Mouse (Mus musculus): ENCODE results near the gene Dgcr2. TPM values are rescaled to one million over a fixed set of nuclear protein-coding genes. Genes with fewer than 3 reads are reported as not detected.
A peak's percentile ranks its signal among the peaks of the same experiment; 100 is the strongest.

Dgcr2 gene
- polyA plus RNA-seq, 1 experiment from 2014 or later = 96.8 TPM

DNA sequence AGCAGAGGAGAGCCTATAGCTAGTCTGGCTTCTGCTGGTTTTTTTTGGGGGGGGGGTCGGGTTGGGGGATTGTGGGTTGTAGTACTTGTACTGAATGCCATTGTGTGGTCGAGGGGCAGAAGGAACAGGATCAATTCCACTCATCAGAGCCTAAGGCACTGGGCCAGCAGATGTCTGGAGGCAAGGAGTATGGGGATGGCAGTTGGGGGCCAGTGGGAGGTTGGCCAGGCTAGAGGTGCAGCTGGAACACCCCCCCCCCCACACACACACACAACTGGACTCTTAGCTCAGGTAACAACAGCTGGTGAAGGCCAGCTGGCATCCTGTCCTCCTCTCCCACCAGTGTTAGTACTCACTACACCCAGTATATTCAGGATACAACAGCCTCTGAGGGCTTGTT lies 30.8 kb upstream of the Dgcr2 start:
- H3K9ac ChIP-seq = no peak overlapping the region
- WGBS = 6% methylated on average over 2 of the region's 2 CpGs
- H3K4me3 ChIP-seq = no peak overlapping the region; the same call in 1 of the 2 replicates
- H3K4me1 ChIP-seq = peaks cover 14% of the 10 kb centered on the region
- H3K4me2 ChIP-seq = 0 out of 2 replicates have a peak overlapping the region, but pooled peaks have one; percentile 94
- no peaks in the 10 kb centered on the region for H3K27me3 ChIP-seq
- ATAC-seq (ENCODE audit: insufficient number of reproducible peaks, insufficient read depth, low FRiP score, low TSS enrichment, low read depth) = no peak
- H3K36me3 ChIP-seq = peaks cover 19% of the 10 kb centered on the region
- H3K9me3 ChIP-seq = no peaks in the 10 kb centered on the region
- H3K27ac ChIP-seq = peak overlapping the region; percentile 80

- Histone ChIP-seq H3K4me1 (peaks cover 16% of the 10 kb centered on the region), H3K9ac (peak overlapping the region; percentile 78), H3K36me3 (peaks cover 19% of the 10 kb centered on the region), H3K9me3 (no peaks in the 10 kb centered on the region), H3K27ac (peak overlapping the region; percentile 80), H3K4me3 (peak overlapping the region; percentile 85), H3K4me2 (peak overlapping the region; percentile 94), H3K27me3 (no peaks in the 10 kb centered on the region)
- peak; percentile 15 for ATAC-seq (ENCODE audit: insufficient number of reproducible peaks, insufficient read depth, low FRiP score, low TSS enrichment, low read depth)
- WGBS = 0% methylated on average over 9 of the region's 9 CpGs
Measured at GRCm38 (mm10) chr16:17928627-17929104, 30.3 kb upstream of the Dgcr2 start.

- H3K4me1 ChIP-seq = peaks cover 18% of the 10 kb centered on the region
- peak within 1 kb of the TSS; percentile 80 for H3K27ac ChIP-seq
- H3K9me3 ChIP-seq = no peaks in the 10 kb centered on the region
- ATAC-seq (ENCODE audit: insufficient number of reproducible peaks, insufficient read depth, low FRiP score, low TSS enrichment, low read depth) = peak; percentile 49
- H3K27me3 ChIP-seq = no peaks in the 10 kb centered on the region
- peak within 1 kb of the TSS; percentile 78 for H3K9ac ChIP-seq
- peak within 1 kb of the TSS; percentile 94 for H3K4me2 ChIP-seq
- peak within 1 kb of the TSS; percentile 85 for H3K4me3 ChIP-seq
- under 1% methylated on average over 47 of the region's 47 CpGs for WGBS
- H3K36me3 ChIP-seq = peaks cover 19% of the 10 kb centered on the region
Measured at GRCm38 (mm10) chr16:17928087-17928580, 29.8 kb upstream of the Dgcr2 start, which contains the start of gene Slc25a1. Gene Slc25a1, minus strand, starts transcription at chr16:17928219.

- Histone ChIP-seq H3K36me3 (peaks cover 19% of the 10 kb centered on the region), H3K4me3 (peak overlapping the region; percentile 85), H3K9me3 (no peaks in the 10 kb centered on the region), H3K4me1 (peaks cover 22% of the 10 kb centered on the region), H3K27me3 (no peaks in the 10 kb centered on the region), H3K4me2 (peak overlapping the region; percentile 94), H3K27ac (peak overlapping the region; percentile 80), H3K9ac (peak overlapping the region; percentile 78)
- 1% methylated on average over 70 of the region's 72 CpGs for WGBS
- peak; percentile 43 for ATAC-seq (ENCODE audit: insufficient number of reproducible peaks, insufficient read depth, low FRiP score, low TSS enrichment, low read depth)
Measured at GRCm38 (mm10) chr16:17927351-17928082, 29.2 kb upstream of the Dgcr2 start.

GRCm38 (mm10) chr16:17922163-17922538 lies 23.8 kb upstream of the Dgcr2 start:
- no peak for ATAC-seq (ENCODE audit: insufficient number of reproducible peaks, insufficient read depth, low FRiP score, low TSS enrichment, low read depth)
- peak overlapping the region; percentile 80 for H3K4me3 ChIP-seq
- H3K9ac ChIP-seq = peak overlapping the region; percentile 95
- H3K4me2 ChIP-seq = peak overlapping the region; percentile 90
- no peaks in the 10 kb centered on the region for H3K9me3 ChIP-seq
- WGBS = under 1% methylated on average over 14 of the region's 14 CpGs
- H3K27me3 ChIP-seq = peaks cover 35% of the 10 kb centered on the region
- peaks cover 29% of the 10 kb centered on the region for H3K4me1 ChIP-seq
- peaks cover 19% of the 10 kb centered on the region for H3K36me3 ChIP-seq
- H3K27ac ChIP-seq = peak overlapping the region; percentile 78

- WGBS = 2% methylated on average over 47 of the region's 47 CpGs
- peak overlapping the region; percentile 80 for H3K4me3 ChIP-seq
- peaks cover 41% of the 10 kb centered on the region for H3K27me3 ChIP-seq
- ATAC-seq (ENCODE audit: insufficient number of reproducible peaks, insufficient read depth, low FRiP score, low TSS enrichment, low read depth) = peak; percentile 84
- no peaks in the 10 kb centered on the region for H3K9me3 ChIP-seq
- peak overlapping the region; percentile 95 for H3K9ac ChIP-seq
- peak overlapping the region; percentile 81 for H3K27ac ChIP-seq
- H3K36me3 ChIP-seq = peaks cover 19% of the 10 kb centered on the region
- peaks cover 23% of the 10 kb centered on the region for H3K4me1 ChIP-seq
- H3K4me2 ChIP-seq = peak overlapping the region; percentile 90
Measured at GRCm38 (mm10) chr16:17921325-17922162, 23.2 kb upstream of the Dgcr2 start.

DNA sequence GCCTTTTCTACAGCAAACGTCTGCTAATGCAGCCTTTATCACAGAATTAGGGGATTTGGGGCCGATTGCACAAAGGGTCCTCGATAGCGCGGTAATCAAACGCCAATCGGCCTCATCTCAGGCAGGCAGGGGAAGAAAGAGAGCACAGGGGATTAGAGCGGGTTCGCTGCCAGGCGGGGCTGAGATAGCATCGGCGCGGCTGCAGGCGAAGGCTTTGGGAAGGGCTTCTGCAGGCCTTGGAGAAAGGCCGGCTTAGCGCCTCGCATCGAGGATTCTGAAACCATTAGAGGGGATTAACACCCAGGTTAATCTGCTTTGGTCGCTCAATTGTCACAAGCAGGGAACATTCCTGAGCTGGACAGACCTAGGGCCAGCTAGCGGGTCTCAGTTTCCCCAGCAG lies 22.2 kb upstream of the Dgcr2 start:
- no peak overlapping the region for H3K27ac ChIP-seq
- peak overlapping the region; percentile 80; the same call in 1 of the 2 replicates for H3K4me3 ChIP-seq

GRCm38 (mm10) chr16:17914307-17915249 lies 16.2 kb upstream of the Dgcr2 start, which contains the start of gene Gsc2:
Gene Gsc2, minus strand, starts transcription at chr16:17915059.
- peak within 1 kb of the TSS; percentile 63 for H3K9ac ChIP-seq
- under 1% methylated on average over 106 of the region's 106 CpGs for WGBS
- peaks cover 73% of the 10 kb centered on the region for H3K27me3 ChIP-seq
- H3K36me3 ChIP-seq = no peaks in the 10 kb centered on the region
- peak within 1 kb of the TSS; percentile 46 for H3K4me3 ChIP-seq
- ATAC-seq (ENCODE audit: insufficient number of reproducible peaks, insufficient read depth, low FRiP score, low TSS enrichment, low read depth) = no peak
- peaks cover 21% of the 10 kb centered on the region for H3K4me1 ChIP-seq
- no peaks in the 10 kb centered on the region for H3K9me3 ChIP-seq
- peak within 1 kb of the TSS; percentile 75 for H3K4me2 ChIP-seq
- no peak within 1 kb of the TSS for H3K27ac ChIP-seq

More for the DNA sequence above, 22.2 kb upstream of the Dgcr2 start:
- WGBS = 8% methylated on average over 20 of the region's 20 CpGs
- Histone ChIP-seq H3K4me1 (peaks cover 22% of the 10 kb centered on the region), H3K27me3 (peaks cover 51% of the 10 kb centered on the region), H3K9ac (peak overlapping the region; percentile 95), H3K36me3 (peaks cover 11% of the 10 kb centered on the region), H3K4me2 (peak overlapping the region; percentile 90), H3K9me3 (no peaks in the 10 kb centered on the region)
- no peak for ATAC-seq (ENCODE audit: insufficient number of reproducible peaks, insufficient read depth, low FRiP score, low TSS enrichment, low read depth)

GRCm38 (mm10) chr16:17911052-17911595 lies 12.8 kb upstream of the Dgcr2 start, which contains the start of gene Ess2:
Gene Ess2, minus strand, starts transcription at chr16:17911348.
- Histone ChIP-seq H3K4me1 (peaks cover 21% of the 10 kb centered on the region), H3K4me2 (peak within 1 kb of the TSS; percentile 95), H3K27ac (0 out of 2 replicates have a peak within 1 kb of the TSS, but pooled peaks have one; percentile 57), H3K4me3 (peak within 1 kb of the TSS; percentile 78), H3K27me3 (peaks cover 46% of the 10 kb centered on the region), H3K9ac (peak within 1 kb of the TSS; percentile 85), H3K9me3 (no peaks in the 10 kb centered on the region), H3K36me3 (peaks cover 33% of the 10 kb centered on the region)
- WGBS = under 1% methylated on average over 35 of the region's 35 CpGs
- ATAC-seq (ENCODE audit: insufficient number of reproducible peaks, insufficient read depth, low FRiP score, low TSS enrichment, low read depth) = peak; percentile 92

GRCm38 (mm10) chr16:17896091-17896490 lies 2.3 kb downstream of the Dgcr2 start:
- H3K9ac ChIP-seq = no peak overlapping the region
- peaks cover 32% of the 10 kb centered on the region for H3K36me3 ChIP-seq
- H3K4me1 ChIP-seq = peaks cover 11% of the 10 kb centered on the region; the same call in 1 of the 2 replicates
- H3K27me3 ChIP-seq = no peaks in the 10 kb centered on the region
- no peak overlapping the region for H3K27ac ChIP-seq
- no peak overlapping the region for H3K4me3 ChIP-seq
- ATAC-seq (ENCODE audit: insufficient number of reproducible peaks, insufficient read depth, low FRiP score, low TSS enrichment, low read depth) = no peak
- H3K4me2 ChIP-seq = no peak overlapping the region
- H3K9me3 ChIP-seq = no peaks in the 10 kb centered on the region

All from embryonic facial prominence, embryonic 13.5 days (tissue).